Mouse (Mus musculus) right cerebral cortex, postnatal 4 days (tissue): ENCODE measurements at regions not wholly inside any gene's neighbourhood (a gene's known extent, or its start where the extent isn't known, plus 50 kb on each side); places are given as distances from the start of the nearest gene placed in this dataset.

Source experiments
- DNase-seq: peaks from one replicate; pipeline ENCODE4 v3.0.0-alpha.2; 2022

DNA sequence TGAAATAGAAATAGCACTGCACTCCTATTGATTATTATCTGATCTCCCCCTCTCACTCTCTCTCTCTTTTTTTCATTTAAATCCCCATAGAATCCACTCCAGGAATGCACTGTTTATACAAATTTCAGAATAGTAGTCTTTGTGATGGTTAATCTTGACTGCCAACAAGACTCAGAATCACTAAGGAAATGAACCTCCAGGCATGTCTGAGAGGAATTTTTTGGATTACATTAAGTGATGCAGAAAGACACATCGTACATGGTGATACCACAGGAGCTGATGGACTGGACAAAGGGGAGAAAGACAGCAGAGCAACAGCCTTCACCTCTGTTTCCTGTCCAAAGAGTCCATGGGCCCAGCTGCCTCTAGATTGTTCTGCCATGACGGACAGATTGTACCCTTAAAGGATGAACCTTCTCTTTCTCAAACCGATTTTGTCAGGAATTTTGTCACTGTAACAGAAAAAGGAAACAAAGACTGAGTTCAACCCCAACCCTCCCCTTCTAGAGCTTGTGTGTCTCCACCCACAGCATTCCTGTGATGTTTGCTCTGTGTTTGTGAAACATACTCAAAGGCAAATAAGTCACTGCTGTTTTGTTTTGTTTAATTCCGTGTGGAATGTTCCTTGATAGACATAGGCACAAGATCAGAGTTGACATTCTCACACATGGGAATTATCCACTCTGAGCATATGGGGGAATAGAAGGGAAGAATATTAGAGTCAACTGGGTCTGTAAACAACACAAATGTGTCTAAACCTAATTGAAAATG is 59.1 kb upstream of the Gm34302 start:
- no peak for DNase-seq

DNA sequence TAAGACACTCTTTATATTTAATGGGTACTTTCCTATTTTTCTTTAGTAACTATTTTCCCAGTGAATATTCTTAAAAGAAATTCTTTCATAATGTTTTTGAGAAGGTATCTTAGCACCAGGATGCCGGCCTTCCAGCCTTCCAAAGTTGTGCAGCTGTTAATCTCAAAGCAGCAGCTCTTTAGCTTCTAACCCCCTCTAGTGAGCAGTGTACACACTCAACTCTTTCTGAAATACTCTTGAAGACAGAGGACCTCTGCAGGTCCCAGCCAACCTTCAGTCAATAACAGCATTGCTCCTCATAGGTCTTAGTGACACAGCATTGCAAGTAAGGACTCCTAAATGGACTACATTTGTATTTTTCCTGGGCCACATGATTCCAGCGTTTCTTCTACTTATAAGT is 55.2 kb upstream of the Gm34302 start:
- DNase-seq: no peak

GRCm38 (mm10) chr3:63534141-63534540 is 50.5 kb upstream of the Gm34302 start:
- DNase-seq: no peak
